Mouse (Mus musculus): ENCODE measurements around the gene Tex47.
A peak's percentile ranks its signal among the peaks of the same experiment; 100 is the strongest.

The Tex47 gene

GRCm38 (mm10) chr5:7303819-7304218 is at the start of gene Tex47:
Gene Tex47, plus strand, starts transcription at chr5:7304119.
- no peak for DNase-seq (ENCODE audit: low read depth, low spot score)

- DNase-seq (ENCODE audit: low read depth, low spot score), result no peak
Observed at GRCm38 (mm10) chr5:7276659-7277455, 27.1 kb upstream of the Tex47 start.

GRCm38 (mm10) chr5:7284336-7284735 is 19.6 kb upstream of the Tex47 start:
- DNase-seq (ENCODE audit: low read depth, low spot score), result no peak

GRCm38 (mm10) chr5:7302969-7303368 is 950 bp upstream of the Tex47 start:
- no peak for DNase-seq (ENCODE audit: low read depth, low spot score)

- DNase-seq (ENCODE audit: low read depth, low spot score), result no peak
Observed at GRCm38 (mm10) chr5:7325594-7325993, 21.7 kb downstream of the Tex47 start.

- DNase-seq (ENCODE audit: low read depth, low spot score), result peak; percentile 63
Observed at GRCm38 (mm10) chr5:7344145-7345010, 40.5 kb downstream of the Tex47 start, which contains the start of gene Zfp804b. Gene Zfp804b, minus strand, starts transcription at chr5:7344756.

- peak; percentile 24 for DNase-seq (ENCODE audit: low read depth, low spot score)
Observed at GRCm38 (mm10) chr5:7345011-7345389, 41.1 kb downstream of the Tex47 start.
